Mouse (Mus musculus) layer of hippocampus, adult 2 months (tissue): ENCODE results near the gene Ralbp1. TPM values are rescaled to one million over a fixed set of nuclear protein-coding genes. Genes with fewer than 3 reads are reported as not detected.
A peak's percentile ranks its signal among the peaks of the same experiment; 100 is the strongest.

Experiments used
- DNase-seq, 2 experiments: peaks; one replicate each; pipeline ENCODE4 v3.0.0; 2022; ENCODE audit warnings: low spot score in 2 of 2
- H3K27ac ChIP-seq: fragments of 200-600 bp; 2 replicates; pipeline ENCODE4 v1.8.1; 2022
- H3K4me3 ChIP-seq: fragments of 200-600 bp; 2 replicates; pipeline ENCODE4 v1.8.1; 2022; ENCODE audit warnings: mild to moderate bottlenecking
- CTCF ChIP-seq: fragments of 200-600 bp; conservative IDR thresholded peaks from 2 replicates; pipeline ENCODE4 v1.8.1; 2022; ENCODE audit warnings: antibody characterized with exemption, mild to moderate bottlenecking, moderate library complexity
- total RNA-seq, 2 experiments: library from RNA; stranded (reverse); gene quantifications; 2 replicates each; pipeline ENCODE4 v1.2.3; 2021

The Ralbp1 gene
- total RNA-seq, 2 experiments from 2014 or later = 54.2 to 56.8 TPM

DNA sequence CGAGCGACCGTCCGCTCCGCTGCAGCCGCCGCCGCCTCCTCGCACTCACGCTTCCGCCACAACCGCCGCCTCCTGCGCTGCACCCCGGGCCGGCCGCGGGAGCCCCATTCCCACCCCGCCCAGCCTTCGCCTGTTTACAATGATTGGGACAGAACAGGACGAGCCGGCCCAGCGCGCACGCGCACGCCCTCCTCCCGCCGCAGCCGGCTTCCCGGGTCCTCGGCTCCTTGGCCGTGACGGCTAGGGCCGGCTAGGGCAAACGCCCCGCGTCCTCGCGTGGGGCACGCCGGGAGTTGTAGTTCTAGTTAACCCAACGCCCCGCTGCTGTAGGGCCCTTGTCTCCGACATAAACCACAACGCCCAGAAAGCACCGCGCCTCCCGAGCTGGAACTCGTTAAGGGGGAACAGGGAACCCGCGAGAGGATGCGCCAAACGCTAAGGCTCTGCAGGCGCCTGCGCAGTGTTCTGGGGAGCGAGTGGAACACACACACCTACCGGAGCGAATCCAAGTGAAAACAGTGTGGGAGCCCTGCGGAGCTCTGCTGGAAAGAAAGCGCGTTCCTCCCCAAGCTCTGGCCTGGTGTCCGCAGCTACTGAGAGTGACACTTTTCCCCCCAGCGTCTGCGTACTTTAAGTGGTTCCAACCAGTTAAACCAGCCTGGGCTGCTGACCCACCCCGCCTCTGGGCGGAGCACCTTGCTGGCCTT lies 754 bp downstream of the Ralbp1 start:
- TF ChIP-seq CTCF = no peak
- DNase-seq = peak; percentile 99 to 100
- Histone ChIP-seq H3K4me3 (peak overlapping the region; percentile 93), H3K27ac (peak overlapping the region; percentile 93)

GRCm38 (mm10) chr17:65884061-65884669 lies 1.4 kb downstream of the Ralbp1 start:
- TF ChIP-seq CTCF = no peak
- peak in 1 of 2 experiments; percentile 36 for DNase-seq
- peak overlapping the region; percentile 93 for H3K27ac ChIP-seq
- peak overlapping the region; percentile 93 for H3K4me3 ChIP-seq

DNA sequence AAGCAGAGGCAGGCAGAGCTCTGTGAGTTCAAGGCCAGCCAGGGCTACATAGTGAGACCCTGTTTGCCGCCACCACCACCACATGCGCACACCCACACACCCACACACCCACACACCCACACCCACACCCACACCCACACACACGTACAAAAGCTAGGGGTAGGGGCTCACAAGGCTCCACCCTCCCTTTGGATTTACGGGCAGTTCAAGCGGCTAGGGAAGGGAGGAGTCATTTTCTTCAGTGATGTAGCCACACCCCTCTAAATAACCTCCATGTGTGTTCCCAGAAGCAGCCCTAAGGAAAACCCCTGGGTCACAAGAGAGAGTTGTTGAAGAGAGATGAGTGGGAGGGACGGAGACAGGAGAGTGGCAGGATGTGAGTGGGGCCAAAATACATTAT lies 8.6 kb downstream of the Ralbp1 start:
- TF ChIP-seq CTCF = no peak
- Histone ChIP-seq H3K4me3 (no peak overlapping the region), H3K27ac (no peak overlapping the region)
- no peak for DNase-seq

GRCm38 (mm10) chr17:65873834-65874233 lies 11.8 kb downstream of the Ralbp1 start:
- no peak for DNase-seq
- no peak overlapping the region for H3K27ac ChIP-seq
- H3K4me3 ChIP-seq = no peak overlapping the region
- TF ChIP-seq CTCF = no peak

DNA sequence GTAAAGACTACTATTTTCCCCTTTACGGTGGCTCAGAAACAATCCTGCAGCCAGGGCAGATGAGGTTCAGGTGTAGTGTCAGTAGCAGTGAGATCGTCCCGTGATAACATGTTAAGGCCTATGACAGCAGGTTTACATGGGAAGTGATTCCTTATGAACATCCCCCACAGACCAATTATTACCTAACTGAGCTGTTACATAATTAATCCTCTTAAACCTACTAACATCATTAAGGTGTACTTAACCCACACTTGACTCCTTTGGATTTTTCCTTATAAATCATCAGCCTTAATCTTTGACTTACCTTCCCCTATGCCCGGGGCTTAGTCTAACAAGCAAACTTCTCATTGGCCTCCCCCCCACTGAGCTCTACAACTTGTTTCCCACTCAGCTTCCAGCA lies 12.4 kb downstream of the Ralbp1 start:
- no peak overlapping the region for H3K27ac ChIP-seq
- no peak for TF ChIP-seq CTCF
- H3K4me3 ChIP-seq = no peak overlapping the region
- no peak for DNase-seq

GRCm38 (mm10) chr17:65872652-65873051 lies 12.9 kb downstream of the Ralbp1 start:
- no peak for DNase-seq
- TF ChIP-seq CTCF = peak; percentile 74
- Histone ChIP-seq H3K4me3 (no peak overlapping the region), H3K27ac (peak overlapping the region; percentile 52)

GRCm38 (mm10) chr17:65872051-65872450 lies 13.5 kb downstream of the Ralbp1 start:
- no peak overlapping the region for H3K4me3 ChIP-seq
- H3K27ac ChIP-seq = peak overlapping the region; percentile 52
- TF ChIP-seq CTCF = no peak
- no peak for DNase-seq

DNA sequence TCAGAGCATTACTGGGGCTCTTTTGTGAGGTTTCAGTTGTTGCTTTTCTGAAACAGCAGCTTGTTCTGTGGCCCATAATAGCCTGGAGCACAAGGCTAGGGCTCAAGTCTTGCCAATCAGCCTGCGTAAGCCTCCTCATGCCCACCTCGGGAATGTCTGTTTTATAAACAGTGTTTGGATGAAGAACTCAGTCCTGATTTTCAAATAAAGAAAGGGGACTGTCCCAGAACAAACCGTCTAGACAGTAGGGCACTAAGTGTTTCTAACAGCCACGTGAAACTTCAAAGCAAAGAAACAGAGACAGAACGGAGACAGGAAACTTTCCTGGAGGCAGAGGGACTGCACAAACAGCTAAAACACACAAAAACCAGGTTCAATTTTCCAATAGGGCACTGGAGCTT lies 14.0 kb downstream of the Ralbp1 start:
- no peak overlapping the region for H3K4me3 ChIP-seq
- DNase-seq = no peak
- H3K27ac ChIP-seq = peak overlapping the region; percentile 52
- TF ChIP-seq CTCF = no peak

DNA sequence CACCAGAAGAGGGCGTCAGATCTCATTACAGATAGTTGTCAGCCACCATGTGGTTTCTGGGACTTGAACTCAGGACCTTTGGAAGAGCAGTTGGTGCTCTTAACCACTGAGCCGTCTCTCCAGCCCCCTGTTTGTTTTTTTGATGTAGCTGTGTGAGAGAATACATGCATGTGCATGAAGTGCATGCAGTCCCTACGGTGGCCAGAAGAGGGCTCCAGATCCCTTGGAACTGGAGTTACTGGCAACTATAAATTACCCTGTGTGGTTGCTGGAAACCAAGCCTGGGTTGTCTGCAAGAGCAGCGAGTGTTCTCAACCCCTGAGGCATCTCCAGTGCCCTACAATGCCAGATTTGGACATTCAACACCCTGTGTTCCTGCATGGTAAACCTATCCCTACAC lies 15.5 kb downstream of the Ralbp1 start:
- H3K4me3 ChIP-seq = no peak overlapping the region
- TF ChIP-seq CTCF = peak; percentile 83
- peak; percentile 29 to 59 for DNase-seq
- H3K27ac ChIP-seq = no peak overlapping the region

- no peak for TF ChIP-seq CTCF
- DNase-seq = no peak
- H3K4me3 ChIP-seq = no peak overlapping the region
- no peak overlapping the region for H3K27ac ChIP-seq
These were observed 15.9 kb downstream of the Ralbp1 start for GRCm38 (mm10) chr17:65869720-65870119.

- no peak overlapping the region for H3K4me3 ChIP-seq
- no peak for TF ChIP-seq CTCF
- H3K27ac ChIP-seq = no peak overlapping the region
- no peak for DNase-seq
These were observed 17.6 kb downstream of the Ralbp1 start for GRCm38 (mm10) chr17:65867996-65868395.

DNA sequence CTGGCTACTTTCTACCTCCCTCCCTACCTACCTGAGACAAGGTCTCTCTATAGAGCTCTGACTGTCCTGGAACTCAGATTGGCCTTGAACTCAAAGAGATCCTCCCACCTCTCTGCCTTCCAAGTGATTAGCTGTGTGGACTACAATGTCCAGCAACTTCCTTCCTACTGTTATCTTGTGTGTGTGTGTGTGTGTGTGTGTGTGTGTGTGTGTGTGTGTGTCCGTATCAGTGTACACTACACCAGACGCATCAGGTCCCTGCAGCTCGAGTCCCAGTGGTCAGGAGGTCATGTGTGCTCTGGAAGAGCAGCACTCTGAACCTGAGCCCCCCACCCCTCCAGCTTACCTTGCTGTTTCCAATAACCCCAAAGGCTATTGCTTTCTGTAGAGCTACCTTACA lies 19.4 kb downstream of the Ralbp1 start:
- Histone ChIP-seq H3K27ac (no peak overlapping the region), H3K4me3 (no peak overlapping the region)
- no peak for TF ChIP-seq CTCF
- no peak for DNase-seq

DNA sequence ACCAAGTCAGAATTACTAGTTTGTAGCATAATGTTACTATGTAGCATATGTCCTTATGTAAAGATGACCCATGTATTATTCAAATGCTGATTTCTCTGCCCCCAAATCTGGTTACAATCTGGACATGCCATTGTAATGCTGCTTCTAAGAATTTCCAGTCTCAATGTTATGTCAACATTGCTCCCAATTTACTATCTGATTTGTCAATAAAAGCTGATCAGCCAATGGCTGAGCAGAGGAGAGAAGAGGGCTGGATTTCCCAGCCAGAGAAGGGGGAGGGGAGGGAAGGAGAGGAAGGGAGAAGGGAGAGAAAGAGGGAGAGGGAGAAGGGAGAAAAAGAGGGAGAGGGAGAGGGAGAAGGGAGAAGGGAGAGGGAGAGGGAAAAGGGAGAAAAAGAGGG lies 20.3 kb downstream of the Ralbp1 start:
- no peak for DNase-seq
- no peak for TF ChIP-seq CTCF
- no peak overlapping the region for H3K27ac ChIP-seq
- H3K4me3 ChIP-seq = no peak overlapping the region

DNA sequence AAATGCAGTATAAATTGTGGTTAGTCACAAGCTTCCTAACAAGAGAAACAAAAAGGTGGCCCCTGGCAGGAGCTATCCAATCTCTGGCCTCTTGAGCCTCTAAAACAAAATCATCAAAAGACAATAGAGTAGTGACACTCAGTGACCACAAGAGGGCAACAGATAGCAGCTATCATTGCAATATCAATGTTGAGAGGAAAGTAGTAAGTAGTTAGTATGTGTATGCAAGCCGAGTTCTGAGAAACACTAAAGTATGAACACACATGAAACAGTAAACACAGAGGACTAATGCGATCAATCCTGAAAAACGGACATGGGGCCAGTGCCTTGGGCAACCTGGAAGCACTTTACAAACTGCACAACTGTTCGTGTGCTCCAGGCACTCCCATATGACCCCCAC lies 20.9 kb downstream of the Ralbp1 start:
- Histone ChIP-seq H3K27ac (no peak overlapping the region), H3K4me3 (no peak overlapping the region)
- peak; percentile 44 to 57 for DNase-seq
- TF ChIP-seq CTCF = peak; percentile 92

DNA sequence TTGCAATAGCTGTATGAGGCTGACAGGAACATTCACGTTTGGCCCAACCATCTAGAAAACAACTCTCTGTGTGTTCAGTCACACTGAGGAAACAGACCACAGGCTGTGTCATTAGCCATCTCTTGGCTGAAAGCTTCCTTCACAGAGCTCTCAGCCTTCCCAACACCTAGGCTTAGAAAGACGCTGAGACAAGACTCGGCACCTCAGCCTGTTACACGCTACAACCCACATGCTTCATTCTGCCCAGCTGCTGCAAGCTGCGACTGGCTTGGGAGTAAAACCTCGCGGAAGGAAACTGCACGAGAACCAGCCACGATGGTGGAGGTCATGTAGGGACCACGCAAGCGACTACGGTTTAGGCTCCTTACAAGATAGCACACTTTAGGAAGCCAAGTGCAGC lies 21.8 kb downstream of the Ralbp1 start:
- DNase-seq = no peak
- Histone ChIP-seq H3K27ac (no peak overlapping the region), H3K4me3 (no peak overlapping the region)
- TF ChIP-seq CTCF = no peak
